Mouse (Mus musculus): Measurements from ENCODE around the gene G6pc3. TPM values are rescaled to one million over a fixed set of nuclear protein-coding genes. Genes with fewer than 3 reads are reported as not detected.

G6pc3 gene
- polyA plus RNA-seq, 1 experiment, result not detected

- Histone ChIP-seq H3K27ac (ENCODE audit: insufficient read depth, low read depth, low read length) (no peak overlapping the region), H3K4me3 (ENCODE audit: insufficient read depth, low read depth, low read length) (no peak overlapping the region), H3K4me1 (ENCODE audit: control insufficient read depth, insufficient read depth, low read length) (peaks cover 11% of the 10 kb centered on the region)
- WGBS, result 59% methylated on average over 5 of the region's 5 CpGs
- TF ChIP-seq CTCF (IDR thresholded peaks at IDR 0.05; ENCODE audit: insufficient read depth, low read depth, low read length), result no peak
- no peak for TF ChIP-seq POLR2A (IDR thresholded peaks at IDR 0.05; ENCODE audit: insufficient read depth, low read depth, low read length)
These were observed 52.5 kb downstream of the G6pc3 start for GRCm38 (mm10) chr11:102241874-102242273.

Other genes starting within 250 kb of the G6pc3 start
- gene Sost, start 222.6 kb upstream of the G6pc3 start, polyA plus RNA-seq (2012; ENCODE audit: insufficient read depth, insufficient read length, low replicate concordance, missing spikeins), result not detected in 2 replicates
- gene Cfap97d1, start 205.3 kb upstream of the G6pc3 start, polyA plus RNA-seq (2012; ENCODE audit: insufficient read depth, insufficient read length, low replicate concordance, missing spikeins), result not detected in 2 replicates
- not detected in 2 replicates for gene Dusp3, start 202.6 kb upstream of the G6pc3 start, polyA plus RNA-seq (2012; ENCODE audit: insufficient read depth, insufficient read length, low replicate concordance, missing spikeins)
- not detected in 2 replicates for gene Mpp3, start 161.2 kb upstream of the G6pc3 start, polyA plus RNA-seq (2012; ENCODE audit: insufficient read depth, insufficient read length, low replicate concordance, missing spikeins)
- gene Cd300lg, start 148.1 kb upstream of the G6pc3 start, polyA plus RNA-seq (2012; ENCODE audit: insufficient read depth, insufficient read length, low replicate concordance, missing spikeins), result not detected in 2 replicates
- gene Mpp2, start 101.1 kb upstream of the G6pc3 start, polyA plus RNA-seq (2012; ENCODE audit: insufficient read depth, insufficient read length, low replicate concordance, missing spikeins), result not detected in 2 replicates
- not detected in 2 replicates for gene Ppy, start 88.3 kb upstream of the G6pc3 start, polyA plus RNA-seq (2012; ENCODE audit: insufficient read depth, insufficient read length, low replicate concordance, missing spikeins)
- gene Pyy, start 81.8 kb upstream of the G6pc3 start, polyA plus RNA-seq (2012; ENCODE audit: insufficient read depth, insufficient read length, low replicate concordance, missing spikeins), result not detected in 2 replicates
- gene Nags, start 44.1 kb upstream of the G6pc3 start, polyA plus RNA-seq (2012; ENCODE audit: insufficient read depth, insufficient read length, low replicate concordance, missing spikeins), result not detected in 2 replicates
- not detected in 2 replicates for gene Tmem101, start 33.2 kb upstream of the G6pc3 start, polyA plus RNA-seq (2012; ENCODE audit: insufficient read depth, insufficient read length, low replicate concordance, missing spikeins)
- not detected in 2 replicates for gene Lsm12, start 4.3 kb upstream of the G6pc3 start, polyA plus RNA-seq (2012; ENCODE audit: insufficient read depth, insufficient read length, low replicate concordance, missing spikeins)
- 223 TPM in 1 of 2 replicates, not detected in the other for gene Hdac5, start 40.5 kb downstream of the G6pc3 start, polyA plus RNA-seq (2012; ENCODE audit: insufficient read depth, insufficient read length, low replicate concordance, missing spikeins)
- not detected in 2 replicates for gene BC030867, start 59.3 kb downstream of the G6pc3 start, polyA plus RNA-seq (2012; ENCODE audit: insufficient read depth, insufficient read length, low replicate concordance, missing spikeins)
- not detected in 2 replicates for gene Asb16, start 79.1 kb downstream of the G6pc3 start, polyA plus RNA-seq (2012; ENCODE audit: insufficient read depth, insufficient read length, low replicate concordance, missing spikeins)
- gene Tmub2, start 95.3 kb downstream of the G6pc3 start, polyA plus RNA-seq (2012; ENCODE audit: insufficient read depth, insufficient read length, low replicate concordance, missing spikeins), result 472 TPM in 1 of 2 replicates, not detected in the other
- gene Atxn7l3, start 107.0 kb downstream of the G6pc3 start, polyA plus RNA-seq (2012; ENCODE audit: insufficient read depth, insufficient read length, low replicate concordance, missing spikeins), result not detected in 2 replicates
- gene Ubtf, start 130.1 kb downstream of the G6pc3 start, polyA plus RNA-seq (2012; ENCODE audit: insufficient read depth, insufficient read length, low replicate concordance, missing spikeins), result 213 TPM in 1 of 2 replicates, not detected in the other
- not detected in 2 replicates for gene Slc4a1, start 176.6 kb downstream of the G6pc3 start, polyA plus RNA-seq (2012; ENCODE audit: insufficient read depth, insufficient read length, low replicate concordance, missing spikeins)
- gene Rundc3a, start 203.8 kb downstream of the G6pc3 start, polyA plus RNA-seq (2012; ENCODE audit: insufficient read depth, insufficient read length, low replicate concordance, missing spikeins), result not detected in 2 replicates
- gene Slc25a39, start 218.3 kb downstream of the G6pc3 start, polyA plus RNA-seq (2012; ENCODE audit: insufficient read depth, insufficient read length, low replicate concordance, missing spikeins), result not detected in 2 replicates
- not detected in 2 replicates for gene Grn, start 240.7 kb downstream of the G6pc3 start, polyA plus RNA-seq (2012; ENCODE audit: insufficient read depth, insufficient read length, low replicate concordance, missing spikeins)